Mouse (Mus musculus) inflammation-experienced regulatory T-cells, adult 6 months (primary cell): ENCODE data around the gene Prkg1. TPM values are rescaled to one million over a fixed set of nuclear protein-coding genes. Genes with fewer than 3 reads are reported as not detected.

ENCODE experiments used
- ATAC-seq: one replicate; pipeline ENCODE4 v1.8.0; 2017
- polyA plus RNA-seq, 3 experiments: library from polyadenylated mRNA; unstranded; fragments of 100-300 nt; shearing (Covaris generic); gene quantifications; one replicate each; pipeline ENCODE4 v1.2.1; 2017

Gene Prkg1
- polyA plus RNA-seq, 3 experiments from 2014 or later: 0.24 TPM; not detected in 2

DNA sequence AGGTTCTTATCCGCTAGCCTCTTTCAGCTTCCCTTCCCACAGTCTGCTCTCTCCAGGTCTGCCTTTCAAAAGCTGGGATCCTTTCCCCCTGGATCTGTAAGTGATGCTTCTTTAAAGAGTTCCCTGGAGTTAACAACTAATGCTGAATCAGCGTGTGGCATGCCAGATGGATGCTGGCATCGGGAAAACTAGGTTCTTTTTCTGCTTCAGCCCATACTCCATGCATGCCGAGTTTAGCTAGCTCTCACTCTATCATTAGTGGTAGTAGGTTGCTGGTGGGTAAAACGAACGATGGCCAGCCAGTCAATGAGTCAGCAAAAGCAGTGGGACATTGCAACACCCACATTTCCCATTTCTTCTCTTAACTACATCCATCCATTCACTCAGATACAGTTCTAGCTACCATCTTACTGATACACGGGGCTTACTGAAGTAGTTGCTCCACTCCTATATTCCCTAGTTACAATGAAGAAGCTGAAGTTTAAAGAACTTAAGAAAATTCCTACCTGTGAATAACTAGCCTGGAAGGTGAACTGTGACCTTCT is 935.5 kb downstream of the Prkg1 start:
- ATAC-seq: no peak

DNA sequence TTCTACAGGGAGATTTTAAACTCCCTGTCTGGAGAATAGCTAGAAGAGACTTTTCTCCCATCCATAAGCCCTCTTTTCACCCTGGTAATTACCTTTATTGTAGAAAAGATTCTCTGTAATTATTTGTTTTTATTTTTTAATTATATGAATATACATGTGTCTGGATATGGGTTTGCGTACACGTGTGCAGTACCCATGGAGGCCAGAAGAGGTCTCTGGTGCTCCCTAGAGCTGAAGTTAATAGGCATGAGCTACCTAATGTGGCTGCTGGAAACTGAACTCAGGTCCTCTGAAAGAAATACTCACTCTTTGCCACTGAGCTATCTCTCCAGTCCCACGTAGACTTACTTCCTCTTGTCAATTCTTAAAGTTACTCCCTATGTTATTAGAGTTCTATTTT is 937.0 kb downstream of the Prkg1 start:
- ATAC-seq: no peak

DNA sequence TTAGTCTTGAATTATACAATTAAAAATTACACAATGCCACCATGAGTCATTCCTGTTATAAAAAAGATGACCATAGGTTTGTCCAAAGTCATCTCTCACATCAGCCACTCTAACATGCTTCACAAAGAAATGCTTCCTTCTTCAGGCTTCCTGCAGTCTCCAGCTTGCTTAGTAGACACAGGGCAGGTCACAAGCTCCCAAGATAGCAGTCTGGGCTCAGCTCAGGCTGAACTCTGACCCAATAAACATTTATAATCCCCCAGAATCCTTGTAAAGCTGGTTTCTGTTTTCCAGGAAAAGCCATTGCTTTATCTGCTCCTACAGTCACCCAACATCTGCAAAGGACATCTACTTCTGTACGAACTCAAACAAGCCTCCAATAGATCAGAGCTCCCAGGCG is 938.7 kb downstream of the Prkg1 start:
- no peak for ATAC-seq

DNA sequence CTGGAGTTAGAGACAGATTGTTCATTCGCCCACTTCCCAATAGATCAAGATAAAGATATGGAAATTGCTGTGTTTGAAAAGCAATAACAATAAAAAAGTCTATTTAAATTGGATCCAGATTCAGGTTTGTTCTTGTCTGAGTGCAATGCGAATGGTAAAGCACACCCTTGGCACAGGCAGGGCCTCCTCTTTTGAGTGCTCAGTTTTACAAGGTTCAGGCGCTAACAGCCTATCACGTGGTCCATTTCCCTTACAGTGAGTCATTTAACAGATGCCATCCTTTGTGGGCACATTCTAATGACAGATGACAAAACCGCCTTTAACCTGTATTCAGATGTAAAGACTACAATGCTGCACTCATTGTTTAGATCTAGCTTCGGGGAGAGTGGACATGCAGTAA is 949.2 kb downstream of the Prkg1 start:
- no peak for ATAC-seq

DNA sequence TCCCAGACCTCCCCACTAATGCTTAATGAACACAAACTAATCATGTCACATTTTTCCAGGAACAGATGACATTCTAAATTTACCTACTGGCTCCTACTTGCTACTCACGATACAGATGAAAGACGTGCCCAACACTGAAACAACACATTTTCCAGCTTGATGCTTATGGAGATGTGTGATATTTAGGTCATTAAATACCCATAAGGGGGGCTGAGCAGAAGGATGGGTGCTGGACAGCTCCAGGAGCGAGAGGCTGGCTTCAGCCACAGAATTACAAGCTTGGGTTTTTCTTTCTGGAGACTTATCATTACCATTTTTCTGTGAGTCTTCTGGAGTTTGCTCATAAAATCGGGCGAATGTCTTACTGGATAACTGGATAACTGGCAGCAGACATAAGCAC is 958.6 kb downstream of the Prkg1 start:
- ATAC-seq: no peak

DNA sequence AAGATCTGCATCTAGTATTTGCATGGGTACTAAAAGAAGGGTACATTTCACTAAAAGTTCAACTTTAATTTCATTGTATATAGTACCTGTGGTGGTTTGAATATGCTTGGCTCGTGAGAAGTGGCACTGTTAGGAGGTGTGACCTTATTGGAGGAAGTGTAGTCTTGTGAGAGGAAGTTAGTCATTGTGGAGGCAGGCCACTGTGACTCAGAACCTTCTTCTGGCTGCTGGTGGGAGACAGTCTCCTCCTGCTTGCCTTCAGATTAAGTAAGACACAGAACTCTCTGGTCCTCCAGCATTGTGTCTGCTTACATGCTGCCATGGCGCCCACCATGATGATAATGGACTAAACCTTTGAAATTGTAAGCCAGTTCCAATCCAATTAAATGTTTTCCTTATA is 984.0 kb downstream of the Prkg1 start:
- ATAC-seq: no peak

DNA sequence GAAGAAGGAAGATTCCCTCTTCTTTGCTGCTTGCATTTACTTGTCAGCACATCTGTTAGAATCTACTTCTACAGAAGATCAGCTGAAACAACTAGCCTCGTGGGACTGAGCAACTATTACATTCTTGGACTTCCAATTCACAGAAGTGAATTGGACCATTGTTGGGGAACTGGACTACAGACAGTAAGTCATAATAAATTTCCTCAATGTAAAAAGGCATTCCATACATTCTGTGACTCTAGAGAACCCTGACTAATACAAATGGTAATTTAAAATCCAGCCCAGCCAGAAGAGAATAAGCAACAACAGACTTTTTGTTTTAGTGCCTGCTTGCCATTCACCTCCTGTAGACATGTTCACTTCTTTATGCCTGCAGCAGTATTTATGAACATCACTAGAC is 996.5 kb downstream of the Prkg1 start:
- ATAC-seq: no peak

DNA sequence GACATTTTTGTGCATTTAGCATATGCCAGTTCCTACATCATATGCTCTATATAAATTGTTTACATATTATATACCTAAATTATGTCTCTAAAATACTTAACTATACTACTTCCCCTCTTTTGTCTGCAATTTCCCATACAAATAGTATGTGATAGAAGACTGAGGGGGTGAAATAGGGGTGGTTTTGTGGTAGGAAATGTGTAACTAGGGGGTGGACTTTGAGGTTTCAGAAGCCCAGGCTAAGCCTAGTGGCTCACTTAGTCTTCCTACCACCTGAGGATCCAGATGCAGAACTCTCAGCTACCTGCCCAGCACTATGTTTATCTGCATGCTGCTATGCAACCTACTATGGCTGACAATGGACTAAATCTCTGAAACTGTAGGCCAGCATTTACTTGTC is 1020.4 kb downstream of the Prkg1 start:
- ATAC-seq: no peak

DNA sequence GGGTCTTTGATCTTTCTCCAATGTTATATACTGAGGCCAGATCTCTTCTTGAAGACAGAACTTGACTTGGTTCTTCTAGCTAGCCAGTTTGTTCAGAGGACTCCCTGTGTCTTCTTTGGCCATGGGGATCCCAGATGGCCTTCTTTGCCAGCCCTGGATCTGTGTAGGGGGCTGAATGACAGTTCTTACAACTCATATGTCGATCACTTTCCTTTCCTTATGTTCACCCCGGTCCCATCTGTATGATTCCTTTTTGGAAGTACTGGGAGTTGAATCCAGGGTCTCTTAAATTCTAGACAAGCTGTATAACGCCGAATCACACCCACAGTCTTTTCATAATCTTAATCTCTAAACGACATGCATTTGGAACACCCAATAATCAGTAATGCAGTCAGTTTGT is 1065.7 kb downstream of the Prkg1 start:
- ATAC-seq: no peak

DNA sequence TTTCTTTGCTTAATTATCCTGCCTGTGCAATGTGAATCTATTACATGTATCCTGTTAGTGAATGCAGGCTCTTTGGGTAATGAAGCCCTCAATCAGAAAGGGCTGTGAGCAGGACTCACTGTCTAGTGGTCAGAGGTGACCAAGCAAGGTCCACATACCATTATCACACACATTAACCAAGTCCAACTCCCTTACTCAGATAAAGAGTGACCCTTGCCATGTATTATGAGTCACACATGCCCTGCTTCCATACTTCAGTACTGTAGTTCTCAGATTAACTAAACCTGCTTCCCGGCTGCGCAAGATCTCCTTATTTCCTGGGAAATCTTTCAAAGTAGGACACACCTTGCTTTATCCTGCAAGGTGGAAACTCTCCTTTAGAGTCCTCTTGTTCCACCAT is 1073.6 kb downstream of the Prkg1 start:
- no peak for ATAC-seq

DNA sequence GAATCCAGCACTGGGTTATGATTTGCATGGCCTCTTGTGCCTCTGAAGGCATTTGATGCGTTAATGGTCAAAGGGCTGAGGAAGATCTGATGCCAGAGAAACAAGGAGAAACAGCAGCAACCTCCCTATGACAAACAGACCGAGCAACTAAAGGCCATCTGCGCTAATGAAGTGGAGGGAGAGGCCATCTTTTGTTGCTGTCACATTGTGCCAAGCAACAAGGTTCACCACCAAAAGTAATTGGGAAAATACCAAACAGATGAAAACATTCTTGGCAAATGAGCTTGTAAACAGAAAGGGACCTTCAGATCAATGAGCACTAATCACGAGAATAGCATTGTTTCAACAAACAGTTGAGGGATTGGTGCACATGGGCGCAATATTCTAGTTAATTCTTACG is 1074.1 kb downstream of the Prkg1 start:
- ATAC-seq: no peak

DNA sequence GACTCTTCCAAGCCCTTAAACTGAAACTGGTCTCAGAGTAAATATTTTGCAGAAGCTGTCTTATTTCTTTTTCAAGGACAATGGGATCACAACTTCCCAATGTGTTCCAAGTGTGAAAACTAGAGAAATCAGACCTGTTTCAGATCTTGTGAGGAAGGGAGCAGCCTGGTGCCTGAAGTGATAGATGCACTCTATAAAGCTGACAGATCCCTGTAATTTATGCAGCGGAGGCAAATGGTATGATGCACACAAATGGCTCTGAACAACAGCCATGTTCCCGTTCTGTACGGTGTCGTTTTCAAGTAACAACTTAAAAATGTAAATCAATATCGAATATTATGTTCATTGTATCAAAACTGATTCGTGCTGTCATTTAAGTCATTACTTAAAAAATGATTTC is 1076.9 kb downstream of the Prkg1 start:
- no peak for ATAC-seq

DNA sequence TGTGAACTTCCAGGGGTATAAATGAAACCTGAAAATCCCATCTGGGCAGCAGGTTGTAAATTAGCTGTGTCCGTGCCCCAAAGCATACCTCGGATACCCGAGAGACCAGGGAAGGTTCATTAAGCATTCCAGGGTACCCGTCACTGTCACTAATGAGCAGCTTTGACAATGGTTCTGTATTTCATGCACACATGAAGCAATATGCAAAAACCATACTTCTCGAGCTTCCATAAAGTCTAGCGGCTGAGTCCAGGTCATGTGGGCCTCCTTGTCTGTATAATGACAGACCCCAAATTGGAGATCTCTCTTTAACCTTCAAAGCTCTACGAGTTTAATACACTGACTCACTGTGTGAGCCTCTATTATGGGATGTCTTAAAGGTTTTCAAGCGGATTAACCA is 1088.5 kb downstream of the Prkg1 start:
- no peak for ATAC-seq

DNA sequence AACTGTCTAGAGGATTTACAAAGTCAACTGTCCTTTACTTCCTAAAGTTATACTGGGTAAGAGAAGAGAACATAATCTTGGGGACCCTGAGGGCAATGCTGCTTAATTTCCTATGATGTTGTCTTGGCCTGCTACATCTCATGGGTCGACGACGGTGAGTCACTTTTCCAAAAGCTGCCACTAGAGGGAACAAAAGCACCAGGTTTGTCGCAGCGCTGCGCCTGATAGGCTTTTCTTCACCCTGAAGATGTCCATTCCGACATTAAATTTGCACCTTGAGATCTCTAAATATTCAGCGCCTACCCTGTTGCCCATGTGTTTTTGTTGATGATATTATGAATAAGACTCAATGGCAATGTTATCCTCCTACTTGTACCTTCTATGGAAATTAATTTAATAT is 1100.6 kb downstream of the Prkg1 start:
- no peak for ATAC-seq

DNA sequence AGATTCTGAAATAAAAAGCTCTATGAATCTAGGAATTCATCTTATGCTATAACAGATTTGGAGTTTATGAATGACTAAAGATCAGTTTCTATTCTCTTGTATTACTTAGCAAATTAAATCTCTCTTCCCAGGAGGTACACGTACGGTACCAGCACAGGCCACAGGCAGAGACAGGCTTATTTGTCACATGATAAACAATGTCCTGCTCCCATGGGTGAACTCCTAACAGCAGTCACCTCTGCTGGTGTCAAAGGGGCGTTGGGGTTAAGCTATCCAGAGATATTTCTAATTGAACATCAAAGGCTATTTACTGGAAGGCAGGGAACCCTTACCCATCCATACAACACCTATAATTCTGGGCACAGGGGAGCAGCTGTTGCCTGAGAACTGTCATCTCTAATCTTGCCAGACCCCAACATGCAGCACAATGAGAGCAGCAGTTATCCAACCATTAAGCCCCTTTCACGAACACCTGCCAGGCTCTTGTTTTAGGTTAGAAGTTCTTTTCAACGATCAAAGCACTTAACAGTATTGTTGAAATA is 1122.1 kb downstream of the Prkg1 start:
- ATAC-seq: no peak

DNA sequence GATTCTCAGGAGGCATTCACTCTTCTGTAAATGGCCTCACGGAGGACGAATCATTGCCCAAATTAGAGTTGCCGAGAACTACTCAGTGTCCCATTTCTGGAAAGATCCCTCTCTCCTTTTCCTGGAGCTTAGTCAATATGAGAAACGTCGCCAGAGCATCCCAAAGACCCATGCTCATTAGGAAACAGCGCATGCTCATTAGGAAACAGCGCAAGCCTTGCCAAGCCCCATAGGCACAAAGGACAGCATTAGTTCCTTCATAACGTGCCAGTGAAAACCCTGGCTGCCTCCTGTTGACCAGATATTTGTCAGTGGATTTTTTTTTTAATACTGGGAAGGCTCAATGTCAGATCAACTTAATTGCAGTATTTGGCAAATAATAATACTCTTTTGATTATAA is 1127.4 kb downstream of the Prkg1 start:
- ATAC-seq: no peak

DNA sequence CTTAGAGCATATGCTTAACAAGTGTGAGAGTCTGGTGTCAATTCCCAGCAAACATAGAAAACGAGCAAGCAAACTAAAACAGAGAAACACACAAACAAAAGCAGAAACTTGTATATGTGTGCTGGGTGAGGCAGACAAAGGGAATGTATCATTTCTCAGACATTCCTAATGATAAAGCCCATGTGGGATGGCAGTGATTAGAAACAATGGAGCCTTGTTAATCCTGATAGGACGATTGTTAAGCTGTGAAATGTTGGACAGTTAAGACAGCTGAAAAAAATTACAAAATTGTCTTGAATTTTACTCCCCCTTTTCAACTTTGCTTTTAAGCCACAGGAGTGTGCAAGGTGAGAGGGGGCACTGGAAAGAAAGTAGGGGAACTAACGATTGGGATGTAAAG is 1133.8 kb downstream of the Prkg1 start:
- ATAC-seq: no peak

DNA sequence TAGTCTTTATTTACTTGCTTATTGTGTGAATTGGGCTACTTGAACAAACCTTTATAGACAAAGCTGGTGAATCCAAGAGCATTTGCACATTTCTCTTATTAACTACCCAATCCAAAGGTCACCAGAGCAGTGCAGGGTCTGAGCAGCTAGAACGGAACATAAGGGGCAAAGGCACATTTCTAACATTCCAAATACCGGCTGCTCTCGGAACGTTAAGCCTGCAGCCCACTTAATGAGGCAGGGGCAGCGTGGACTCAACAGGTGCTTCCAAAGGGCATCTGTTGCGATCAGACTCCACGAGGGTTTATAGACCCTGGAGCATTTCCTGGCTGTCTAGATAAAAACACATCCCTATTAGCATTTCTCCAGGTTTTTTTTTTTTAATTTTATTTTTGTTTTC is 1138.8 kb downstream of the Prkg1 start:
- no peak for ATAC-seq

DNA sequence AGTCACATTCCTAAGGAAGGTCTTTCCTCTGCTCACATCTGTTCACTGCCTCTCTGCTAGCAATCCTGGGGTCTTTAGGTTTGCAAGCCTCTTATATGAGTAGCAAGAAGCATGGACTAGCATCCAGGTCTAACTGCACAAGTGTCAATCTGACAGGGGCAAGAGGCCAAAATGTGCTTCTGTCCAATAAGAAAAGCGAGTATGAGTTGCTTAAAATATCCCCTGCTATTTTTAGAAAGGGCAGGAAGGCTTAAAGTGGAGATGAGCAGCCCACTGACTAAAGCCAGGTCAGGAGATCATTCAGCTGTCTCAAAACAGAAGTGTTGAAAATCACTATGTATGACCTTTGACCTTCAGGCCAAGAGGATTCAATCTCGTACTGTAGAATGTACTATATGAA is 1139.4 kb downstream of the Prkg1 start:
- no peak for ATAC-seq

DNA sequence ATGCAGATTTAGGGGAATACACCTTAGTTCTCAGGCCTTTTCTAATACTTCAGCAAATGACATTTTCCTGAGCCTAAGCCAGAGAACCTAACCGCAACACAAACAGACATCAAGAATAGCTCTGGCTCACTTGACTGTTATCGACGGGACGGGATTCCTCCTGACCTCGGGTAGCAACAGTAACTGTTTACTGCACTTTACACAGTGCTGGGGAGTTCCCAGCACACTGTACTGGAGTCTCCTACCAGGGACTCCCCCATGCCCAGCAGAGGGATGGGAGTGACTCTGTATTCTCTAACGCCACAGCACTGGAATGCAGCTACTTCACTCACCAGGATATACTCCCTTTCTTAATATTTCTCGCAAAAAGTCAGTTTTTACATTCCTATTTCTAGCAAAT is 1141.2 kb downstream of the Prkg1 start:
- ATAC-seq: no peak

DNA sequence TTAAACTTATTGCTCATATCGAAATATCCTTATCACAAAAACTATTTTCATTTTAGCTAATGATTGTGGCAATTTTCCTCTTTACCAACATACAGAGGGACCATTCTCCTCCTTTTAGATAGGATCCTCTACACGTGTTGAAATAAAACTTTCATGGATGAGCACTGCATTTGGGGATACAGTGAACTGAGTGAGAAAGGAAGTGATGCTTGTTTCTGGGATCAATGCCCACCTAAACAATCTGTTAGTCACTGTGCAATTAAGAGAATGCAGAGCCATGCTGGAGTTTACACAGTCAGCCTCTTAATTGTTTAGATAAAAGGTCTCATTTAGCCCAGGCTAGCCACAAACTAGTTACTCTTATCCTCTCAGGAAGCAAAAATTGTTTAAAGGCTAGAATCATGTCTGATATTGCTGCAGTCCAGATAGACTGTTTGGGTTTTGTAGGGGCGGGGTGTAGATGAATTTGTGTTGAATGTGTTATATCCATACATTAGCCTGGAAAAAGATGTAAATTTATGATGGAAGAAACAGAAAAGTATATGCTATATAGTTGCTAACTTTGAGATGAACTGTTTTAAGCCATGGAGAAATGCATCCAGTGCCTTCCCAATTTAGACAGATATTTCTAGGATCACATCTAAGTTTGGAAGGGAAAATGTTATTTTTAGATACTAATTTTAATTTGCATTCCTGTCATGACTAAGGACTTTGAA is 1151.5 kb downstream of the Prkg1 start:
- no peak for ATAC-seq

DNA sequence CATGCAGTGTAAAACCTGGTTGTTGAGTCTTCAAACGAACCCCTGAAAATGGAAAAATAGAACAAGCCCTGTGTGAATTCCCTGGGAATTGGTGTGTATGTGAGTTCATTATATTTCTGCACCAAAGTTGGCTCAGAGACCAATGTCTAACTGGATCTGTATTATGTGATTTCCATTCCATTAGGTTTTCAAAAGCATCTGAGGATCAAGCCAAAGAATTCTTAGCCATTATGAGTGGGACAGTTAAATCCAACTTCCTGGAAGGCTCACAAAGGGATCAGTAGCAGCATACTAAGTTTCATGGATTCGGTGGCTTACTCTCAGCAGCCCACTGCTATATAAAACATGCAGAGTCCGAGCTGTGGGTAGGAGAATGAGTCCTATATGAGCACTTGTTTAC is 1178.5 kb downstream of the Prkg1 start:
- ATAC-seq: no peak

DNA sequence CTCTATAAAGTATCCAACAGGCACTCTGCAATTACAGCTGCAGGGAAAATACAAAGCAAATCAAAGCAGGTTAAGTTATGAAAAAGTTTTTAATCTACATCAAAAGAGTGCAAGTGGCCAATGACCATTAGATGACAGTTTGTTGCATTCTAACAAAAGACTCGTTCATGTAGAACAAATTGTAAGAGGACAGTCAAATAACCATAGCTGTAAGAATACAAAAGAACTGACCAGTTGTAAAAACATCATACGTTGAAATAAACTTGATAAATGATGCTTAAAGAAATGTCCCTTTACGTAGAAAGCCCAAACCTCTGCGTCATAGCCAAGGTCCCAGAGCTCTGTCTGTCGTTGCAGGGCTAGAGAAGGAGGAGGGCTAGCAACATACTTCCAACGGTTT is 1200.3 kb downstream of the Prkg1 start:
- ATAC-seq: no peak

DNA sequence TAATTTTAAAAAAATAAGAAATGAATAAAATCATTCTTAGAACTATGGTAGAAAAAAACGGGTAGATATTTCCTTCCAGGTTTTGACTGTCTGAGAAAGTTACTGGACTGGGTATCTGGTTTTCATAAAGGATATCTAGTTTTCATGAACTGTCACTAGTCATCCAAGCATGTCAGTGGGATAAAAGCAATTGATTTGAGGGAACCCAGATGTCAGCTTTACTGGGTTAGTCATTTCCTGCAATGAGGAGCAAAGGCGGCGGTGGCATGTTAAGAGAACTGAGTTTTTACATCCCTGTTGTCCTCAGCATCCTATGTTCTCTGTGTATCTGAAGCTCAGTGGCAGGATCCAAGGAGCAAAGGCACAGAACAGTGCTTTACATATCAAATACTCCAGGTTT is 1201.0 kb downstream of the Prkg1 start:
- ATAC-seq: no peak

DNA sequence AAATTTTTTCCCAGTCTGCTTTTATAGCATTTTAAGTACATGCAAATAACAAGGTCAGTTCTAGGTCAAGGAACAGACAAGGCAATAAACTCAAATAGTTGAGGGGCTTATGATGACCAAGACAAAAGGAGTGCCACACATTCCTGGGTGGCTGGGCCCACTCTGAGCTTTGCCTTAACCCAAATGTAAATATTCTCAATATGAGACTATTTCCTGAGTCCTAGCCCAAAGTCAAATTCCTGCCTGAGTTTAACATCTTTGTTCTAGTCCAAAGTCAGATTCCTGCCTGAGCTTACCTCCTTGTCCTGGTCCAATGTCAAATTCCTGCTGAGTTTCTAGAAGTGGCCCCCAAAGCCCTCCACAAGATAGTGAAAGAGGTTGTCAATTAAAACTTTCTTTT is 1206.8 kb downstream of the Prkg1 start:
- ATAC-seq: no peak
